Mouse (Mus musculus): ENCODE results near the gene Glis3.

DNA sequence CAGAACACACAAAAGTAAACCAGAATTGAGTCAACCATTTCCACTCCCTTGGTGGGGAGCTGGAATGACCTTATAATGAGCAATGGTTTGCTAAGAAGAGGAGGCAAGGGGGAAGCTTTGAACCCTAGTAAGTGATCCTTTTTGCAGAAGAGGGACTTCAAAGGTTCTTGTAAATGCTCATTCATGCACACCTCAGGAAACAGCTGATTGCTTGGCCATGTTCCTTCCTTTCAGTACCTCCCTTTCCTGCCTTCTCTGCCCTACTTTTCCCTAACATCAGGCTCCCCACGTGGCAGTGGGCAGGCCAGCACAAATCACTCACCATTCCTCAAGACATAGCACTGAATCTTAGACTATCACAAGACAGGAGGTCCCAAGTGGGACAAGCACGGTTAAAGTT is 392.4 kb downstream of the Glis3 start:
- no peak for TF ChIP-seq TAL1 (IDR thresholded peaks at IDR 0.05; ENCODE audit: low read length)
- no peak for TF ChIP-seq GATA1 (IDR thresholded peaks at IDR 0.05; ENCODE audit: low read length)
